Mouse (Mus musculus): Measurements from ENCODE around the gene Rprd1b. TPM values are rescaled to one million over a fixed set of nuclear protein-coding genes. Genes with fewer than 3 reads are reported as not detected.

The Rprd1b gene
- polyA plus RNA-seq, 2 experiments, result 14.1 to 21.6 TPM

- no peaks in the 10 kb centered on the region for H3K27me3 ChIP-seq (ENCODE audit: control insufficient read depth, insufficient read depth, low read length)
- H3K4me3 ChIP-seq (ENCODE audit: insufficient read depth in 1 of 2, low read depth in 2 of 2, low read length in 2 of 2), result no peak overlapping the region
- no peak for TF ChIP-seq EP300 (IDR thresholded peaks at IDR 0.05; ENCODE audit: low read depth)
- no peak for TF ChIP-seq CTCF (IDR thresholded peaks at IDR 0.05; ENCODE audit: low read depth)
- DNase-seq (ENCODE audit: low read depth in 3 of 3, low spot score in 3 of 3) (no peak), ATAC-seq (ENCODE audit: insufficient read depth) (no peak)
- H3K4me1 ChIP-seq (replicated peaks; ENCODE audit: control insufficient read depth in 2 of 2, insufficient read depth in 2 of 2, low read length in 1 of 2), result peaks cover 0 to 15% of the 10 kb centered on the region in 2 experiments; a peak in 2 of 4 replicates
- H3K9ac ChIP-seq (replicated peaks), result no peak overlapping the region
- no peaks in the 10 kb centered on the region for H3K9me3 ChIP-seq (ENCODE audit: control insufficient read depth, low read length)
- no peak overlapping the region for H3K4me2 ChIP-seq (ENCODE audit: low read depth)
- H3K27ac ChIP-seq, result no peak overlapping the region
- WGBS (ENCODE audit: insufficient replicate concordance), result 33% methylated on average over 9 of the region's 9 CpGs
- H3K36me3 ChIP-seq (replicated peaks; ENCODE audit: control insufficient read depth, insufficient read depth, low read depth), result no peaks in the 10 kb centered on the region
Measured at GRCm38 (mm10) chr2:158167496-158168205, 139.4 kb downstream of the Rprd1b start.

- H3K9me3 ChIP-seq (ENCODE audit: control insufficient read depth, low read length), result no peaks in the 10 kb centered on the region
- H3K9ac ChIP-seq (replicated peaks), result no peak overlapping the region
- WGBS (ENCODE audit: insufficient replicate concordance), result 57% methylated on average over 8 of the region's 8 CpGs
- peaks cover 0 to 15% of the 10 kb centered on the region in 2 experiments; a peak in 2 of 4 replicates for H3K4me1 ChIP-seq (replicated peaks; ENCODE audit: control insufficient read depth in 2 of 2, insufficient read depth in 2 of 2, low read length in 1 of 2)
- no peak overlapping the region for H3K27ac ChIP-seq
- H3K4me2 ChIP-seq (ENCODE audit: low read depth), result no peak overlapping the region
- H3K36me3 ChIP-seq (replicated peaks; ENCODE audit: control insufficient read depth, insufficient read depth, low read depth), result no peaks in the 10 kb centered on the region
- H3K4me3 ChIP-seq (ENCODE audit: insufficient read depth in 1 of 2, low read depth in 2 of 2, low read length in 2 of 2), result no peak overlapping the region
- no peaks in the 10 kb centered on the region for H3K27me3 ChIP-seq (ENCODE audit: control insufficient read depth, insufficient read depth, low read length)
- DNase-seq (ENCODE audit: low read depth in 3 of 3, low spot score in 3 of 3), result no peak
- TF ChIP-seq CTCF (IDR thresholded peaks at IDR 0.05; ENCODE audit: low read depth) (no peak), EP300 (IDR thresholded peaks at IDR 0.05; ENCODE audit: low read depth) (no peak)
- no peak for ATAC-seq (ENCODE audit: insufficient read depth)
Measured at GRCm38 (mm10) chr2:158168741-158169211, 140.5 kb downstream of the Rprd1b start.

GRCm38 (mm10) chr2:158169351-158169750, 141.1 kb downstream of the Rprd1b start:
- H3K27me3 ChIP-seq (ENCODE audit: control insufficient read depth, insufficient read depth, low read length), result no peaks in the 10 kb centered on the region
- no peak overlapping the region for H3K27ac ChIP-seq
- H3K36me3 ChIP-seq (replicated peaks; ENCODE audit: control insufficient read depth, insufficient read depth, low read depth), result no peaks in the 10 kb centered on the region
- H3K4me3 ChIP-seq (ENCODE audit: insufficient read depth in 1 of 2, low read depth in 2 of 2, low read length in 2 of 2), result no peak overlapping the region
- peaks cover 0 to 18% of the 10 kb centered on the region in 2 experiments; a peak in 2 of 4 replicates for H3K4me1 ChIP-seq (replicated peaks; ENCODE audit: control insufficient read depth in 2 of 2, insufficient read depth in 2 of 2, low read length in 1 of 2)
- no peak overlapping the region for H3K9ac ChIP-seq (replicated peaks)
- 69% methylated on average over 6 of the region's 6 CpGs for WGBS (ENCODE audit: insufficient replicate concordance)
- DNase-seq (ENCODE audit: low read depth in 3 of 3, low spot score in 3 of 3) (no peak), ATAC-seq (ENCODE audit: insufficient read depth) (no peak)
- TF ChIP-seq CTCF (IDR thresholded peaks at IDR 0.05; ENCODE audit: low read depth) (no peak), EP300 (IDR thresholded peaks at IDR 0.05; ENCODE audit: low read depth) (no peak)
- H3K4me2 ChIP-seq (ENCODE audit: low read depth), result no peak overlapping the region
- no peaks in the 10 kb centered on the region for H3K9me3 ChIP-seq (ENCODE audit: control insufficient read depth, low read length)

GRCm38 (mm10) chr2:158169771-158170170, 141.5 kb downstream of the Rprd1b start:
- DNase-seq (ENCODE audit: low read depth in 3 of 3, low spot score in 3 of 3) (no peak), ATAC-seq (ENCODE audit: insufficient read depth) (no peak)
- no peak overlapping the region for H3K9ac ChIP-seq (replicated peaks)
- peaks cover 0 to 21% of the 10 kb centered on the region in 2 experiments; a peak in 2 of 4 replicates for H3K4me1 ChIP-seq (replicated peaks; ENCODE audit: control insufficient read depth in 2 of 2, insufficient read depth in 2 of 2, low read length in 1 of 2)
- no peak overlapping the region for H3K27ac ChIP-seq
- TF ChIP-seq EP300 (IDR thresholded peaks at IDR 0.05; ENCODE audit: low read depth) (no peak), CTCF (IDR thresholded peaks at IDR 0.05; ENCODE audit: low read depth) (no peak)
- no peaks in the 10 kb centered on the region for H3K9me3 ChIP-seq (ENCODE audit: control insufficient read depth, low read length)
- no peaks in the 10 kb centered on the region for H3K36me3 ChIP-seq (replicated peaks; ENCODE audit: control insufficient read depth, insufficient read depth, low read depth)
- no peak overlapping the region for H3K4me2 ChIP-seq (ENCODE audit: low read depth)
- 71% methylated on average over 7 of the region's 7 CpGs for WGBS (ENCODE audit: insufficient replicate concordance)
- no peaks in the 10 kb centered on the region; the same call in 1 of the 2 replicates for H3K27me3 ChIP-seq (ENCODE audit: control insufficient read depth, insufficient read depth, low read length)
- H3K4me3 ChIP-seq (ENCODE audit: insufficient read depth in 1 of 2, low read depth in 2 of 2, low read length in 2 of 2), result no peak overlapping the region

- H3K4me2 ChIP-seq (ENCODE audit: low read depth), result no peak overlapping the region
- H3K4me1 ChIP-seq (replicated peaks; ENCODE audit: control insufficient read depth in 2 of 2, insufficient read depth in 2 of 2, low read length in 1 of 2), result peaks cover 0 to 26% of the 10 kb centered on the region in 2 experiments; a peak in 2 of 4 replicates
- no peak for ATAC-seq (ENCODE audit: insufficient read depth)
- H3K9me3 ChIP-seq (ENCODE audit: control insufficient read depth, low read length), result no peaks in the 10 kb centered on the region
- H3K27ac ChIP-seq, result no peak overlapping the region
- H3K9ac ChIP-seq (replicated peaks), result no peak overlapping the region
- H3K36me3 ChIP-seq (replicated peaks; ENCODE audit: control insufficient read depth, insufficient read depth, low read depth), result no peaks in the 10 kb centered on the region
- H3K4me3 ChIP-seq (ENCODE audit: insufficient read depth in 1 of 2, low read depth in 2 of 2, low read length in 2 of 2), result no peak overlapping the region
- 63% methylated on average over 2 of the region's 2 CpGs for WGBS (ENCODE audit: insufficient replicate concordance)
- DNase-seq (ENCODE audit: low read depth in 3 of 3, low spot score in 3 of 3), result no peak
- no peaks in the 10 kb centered on the region; the same call in 1 of the 2 replicates for H3K27me3 ChIP-seq (ENCODE audit: control insufficient read depth, insufficient read depth, low read length)
- TF ChIP-seq CTCF (IDR thresholded peaks at IDR 0.05; ENCODE audit: low read depth), result no peak
Measured at GRCm38 (mm10) chr2:158170394-158170793, 142.1 kb downstream of the Rprd1b start.

Data from liver, embryonic 14.5 days (tissue).